Mouse (Mus musculus) B cell, adult 67 days (primary cell): ENCODE measurements around the gene Ttc23l. TPM values are rescaled to one million over a fixed set of nuclear protein-coding genes. Genes with fewer than 3 reads are reported as not detected.

ENCODE experiments used
- total RNA-seq, 2 experiments: library from RNA; stranded (reverse); gene quantifications; 4 replicates each; pipeline ENCODE4 v1.2.4; 2023

Ttc23l gene
- total RNA-seq: not detected

GRCm38 (mm10) chr15:10558465-10558864, at the start of gene Ttc23l:
Gene Ttc23l (minus strand): TSS chr15:10558668.

GRCm38 (mm10) chr15:10485484-10486364, 72.7 kb downstream of the Ttc23l start, which contains the start of the genes Brix1 and Rad1:
Gene Brix1 (minus strand): TSS chr15:10485947.
Gene Rad1 (plus strand): TSS chr15:10486018.

DNA sequence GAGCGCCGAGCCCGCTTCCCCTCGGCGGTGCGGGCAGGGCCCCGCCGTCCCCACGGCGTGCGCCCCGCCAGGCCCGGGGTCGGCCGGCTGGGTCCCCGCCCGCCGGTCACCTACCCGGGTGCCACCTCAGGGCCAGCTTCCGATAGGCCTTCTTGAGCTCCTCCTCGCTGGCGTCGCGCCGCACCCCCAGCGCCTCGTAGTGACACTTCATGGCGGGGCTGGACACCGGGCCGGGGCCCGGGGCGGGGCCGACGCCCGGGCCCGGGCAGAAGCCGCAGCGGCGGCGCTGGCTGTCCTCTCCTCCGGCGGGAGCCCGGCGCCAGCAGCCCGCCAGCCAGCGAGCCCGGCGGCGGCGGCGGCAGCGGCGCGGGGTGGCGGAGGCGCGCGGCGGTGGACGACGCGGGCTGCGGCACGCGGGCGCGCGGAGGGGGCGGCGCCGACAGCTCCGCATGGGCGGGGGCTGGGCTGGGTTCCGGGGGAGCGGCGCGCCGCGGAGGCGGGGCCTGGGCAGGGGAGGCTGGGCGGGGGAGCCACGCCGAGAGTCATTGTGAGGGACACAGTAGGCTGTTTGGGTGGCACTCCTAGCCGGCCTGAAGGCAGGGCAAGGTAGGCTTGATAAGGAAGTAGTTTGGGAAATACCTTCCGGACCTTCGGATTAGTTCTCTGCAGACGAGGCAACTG, 88.2 kb downstream of the Ttc23l start, which contains the start of gene Dnajc21:
TSS of gene Dnajc21 (minus strand) at position 366 of the 681 bp plus-strand sequence.

Other genes with a start within 250 kb of the Ttc23l start
- not detected for gene Gm21973, start 233.3 kb downstream of the Ttc23l start, total RNA-seq
- gene Agxt2, start 200.1 kb downstream of the Ttc23l start, total RNA-seq: not detected
- 10 to 100 TPM; 33.2 to 35.9 TPM for gene Dnajc21, start 88.2 kb downstream of the Ttc23l start, total RNA-seq
- 10 to 100 TPM; 48.1 to 49.8 TPM for gene Brix1, start 72.7 kb downstream of the Ttc23l start, total RNA-seq
- 10 to 100 TPM; 34.5 to 40.7 TPM for gene Rad1, start 72.7 kb downstream of the Ttc23l start, total RNA-seq
- not detected for gene Rai14, start 156.0 kb upstream of the Ttc23l start, total RNA-seq